Mouse (Mus musculus) testis, postnatal 14 days (tissue): ENCODE measurements around the gene Osbpl8.

Experiments
- DNase-seq: peaks from one replicate; pipeline ENCODE4 v3.0.0; 2021; ENCODE audit warnings: low spot score

The Osbpl8 gene

DNA sequence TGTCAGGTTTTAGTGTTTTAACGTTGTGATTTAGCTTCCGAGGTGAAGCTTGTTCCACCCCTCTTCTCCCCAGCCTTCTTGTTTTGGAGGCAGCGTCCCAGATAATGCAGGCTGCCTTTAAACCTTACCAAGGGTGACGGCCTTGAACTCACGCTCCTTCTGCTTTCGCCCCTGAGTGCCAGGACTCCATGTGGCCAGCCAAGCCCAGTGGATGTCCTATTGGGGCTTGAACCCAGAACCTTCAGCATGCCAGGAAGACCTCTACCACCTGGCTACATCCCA lies 70.7 kb downstream of the Osbpl8 start:
- DNase-seq = no peak

DNA sequence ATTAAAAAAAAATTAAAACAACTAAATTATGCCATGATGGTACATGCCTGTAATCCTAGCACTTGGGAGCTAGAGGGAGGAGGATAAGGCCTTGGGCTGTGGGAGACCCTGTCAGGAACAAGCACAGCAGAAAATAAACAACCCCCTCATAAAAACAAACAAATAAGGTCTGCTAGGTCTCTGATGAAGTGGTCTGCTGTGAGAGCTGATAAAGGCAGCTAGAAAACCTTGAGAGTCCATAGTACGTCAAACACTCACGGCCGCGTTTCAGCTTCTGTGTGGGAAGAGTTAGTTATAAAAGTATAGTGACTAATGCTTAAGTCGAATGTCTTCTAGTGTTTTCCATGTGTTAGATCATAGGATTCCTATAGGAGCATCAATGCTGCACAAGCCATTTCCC lies 72.9 kb downstream of the Osbpl8 start:
- DNase-seq = no peak

GRCm38 (mm10) chr10:111242677-111243076 lies 78.1 kb downstream of the Osbpl8 start:
- no peak for DNase-seq

DNA sequence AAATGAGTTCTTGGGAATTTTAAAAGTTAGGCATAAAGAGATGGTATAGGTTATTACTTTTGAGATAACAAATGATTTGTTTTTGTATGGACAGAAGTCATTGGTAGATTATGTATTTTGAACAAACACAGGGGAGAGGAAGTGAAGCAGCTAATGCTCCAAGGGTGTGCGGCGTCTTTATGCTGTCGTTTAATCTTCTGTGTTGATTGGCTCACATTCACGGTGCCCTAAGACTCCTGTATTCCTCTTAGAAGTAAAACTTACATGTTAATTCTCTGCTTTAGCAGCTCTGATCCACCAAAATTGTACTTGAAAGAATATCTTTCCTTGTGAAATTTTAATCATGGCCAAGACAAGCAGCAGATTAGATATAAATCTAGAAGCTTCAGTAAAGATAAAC lies 83.1 kb downstream of the Osbpl8 start:
- DNase-seq = no peak

- no peak for DNase-seq
These were observed 83.6 kb downstream of the Osbpl8 start for GRCm38 (mm10) chr10:111248177-111248576.

- DNase-seq = no peak
These were observed 85.6 kb downstream of the Osbpl8 start for GRCm38 (mm10) chr10:111250192-111250591.

GRCm38 (mm10) chr10:111251666-111252065 lies 87.1 kb downstream of the Osbpl8 start:
- DNase-seq = no peak

DNA sequence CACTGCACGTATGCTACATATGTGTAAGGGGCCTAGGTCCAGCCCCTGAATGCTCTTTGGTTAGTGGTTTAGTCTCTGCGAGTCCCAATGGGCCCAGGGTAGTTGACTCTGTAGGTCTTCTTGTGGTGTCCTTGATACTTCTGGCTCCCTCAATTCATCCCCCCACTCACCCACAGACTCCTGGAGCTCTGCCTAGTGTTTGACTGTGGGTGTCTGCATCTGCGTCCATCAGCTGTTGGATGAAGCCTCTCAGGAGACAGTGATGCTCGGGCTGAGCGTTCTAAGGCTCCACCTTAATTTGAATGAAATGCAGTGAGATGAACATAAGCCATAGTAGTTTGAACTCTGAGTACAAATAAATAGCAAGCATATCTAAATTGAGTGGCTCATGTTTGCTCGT lies 90.7 kb downstream of the Osbpl8 start:
- DNase-seq = no peak

DNA sequence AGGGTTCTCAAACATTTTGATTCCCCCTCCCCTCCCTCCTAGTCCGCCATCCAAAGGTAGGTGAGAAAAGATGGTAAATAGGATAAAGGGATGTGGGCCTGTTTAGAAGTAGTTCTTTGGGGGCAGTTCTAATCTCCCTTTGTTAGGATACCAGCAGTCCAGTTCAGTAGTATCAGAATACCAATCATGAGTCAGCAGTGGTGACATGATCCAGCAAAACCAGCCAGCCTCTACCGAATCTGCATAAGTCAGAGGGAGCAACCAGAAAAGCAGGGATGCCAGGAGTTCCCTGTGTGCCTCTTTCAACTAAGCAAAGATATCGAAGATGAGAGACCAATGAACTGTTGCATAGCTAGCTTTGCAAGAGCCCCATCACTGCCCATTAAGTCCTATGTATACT lies 91.6 kb downstream of the Osbpl8 start:
- no peak for DNase-seq

DNA sequence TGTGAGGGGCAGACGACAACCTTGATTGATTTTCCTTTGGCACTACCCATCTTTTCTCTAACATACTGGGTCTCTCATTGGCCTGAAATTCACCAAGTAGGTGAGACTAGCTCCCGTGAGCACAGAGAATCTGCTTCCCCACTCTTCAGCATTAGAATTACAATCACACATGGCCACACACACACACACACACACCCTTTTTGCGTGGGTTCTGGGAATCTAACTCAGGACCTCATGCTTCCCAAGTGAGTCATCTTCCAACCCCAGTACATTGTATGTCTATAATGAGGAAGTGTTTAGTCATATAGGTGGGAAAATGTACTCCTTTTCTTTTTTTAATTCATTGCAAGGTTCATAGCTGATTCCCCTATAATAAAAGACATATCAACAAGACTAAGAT lies 92.8 kb downstream of the Osbpl8 start:
- no peak for DNase-seq

GRCm38 (mm10) chr10:111258256-111258655 lies 93.7 kb downstream of the Osbpl8 start:
- DNase-seq = no peak

- DNase-seq = no peak
These were observed 107.1 kb downstream of the Osbpl8 start for GRCm38 (mm10) chr10:111271687-111272086.

- no peak for DNase-seq
These were observed 108.4 kb downstream of the Osbpl8 start for GRCm38 (mm10) chr10:111272905-111273304.

GRCm38 (mm10) chr10:111273463-111274088 lies 109.0 kb downstream of the Osbpl8 start:
- DNase-seq = no peak

- DNase-seq = no peak
These were observed 111.3 kb downstream of the Osbpl8 start for GRCm38 (mm10) chr10:111275822-111276221.

DNA sequence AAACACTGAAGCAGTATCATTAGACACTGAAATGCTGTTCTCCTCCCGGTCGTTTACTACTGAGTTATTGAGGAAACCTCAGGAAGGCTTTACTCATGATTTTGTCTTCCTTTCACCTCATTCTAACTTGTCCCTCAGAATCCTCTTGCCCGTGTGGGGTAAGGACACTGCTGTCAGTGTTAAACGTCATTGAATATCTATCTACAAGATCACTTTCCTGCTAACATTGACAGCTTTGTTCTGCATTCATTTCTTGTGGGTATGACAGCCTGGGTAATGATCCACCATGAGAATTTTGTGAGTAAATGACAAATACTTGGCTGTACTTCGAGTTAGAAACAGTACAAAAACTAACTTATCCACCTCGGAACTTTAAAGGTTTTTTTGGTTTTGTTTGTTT lies 133.1 kb downstream of the Osbpl8 start:
- no peak for DNase-seq

GRCm38 (mm10) chr10:111298140-111299098 lies 133.9 kb downstream of the Osbpl8 start, which contains the start of gene Bbs10:
Gene Bbs10, plus strand, starts transcription at chr10:111298679.
- DNase-seq = peak; percentile 92

GRCm38 (mm10) chr10:111299591-111299990 lies 135.0 kb downstream of the Osbpl8 start:
- no peak for DNase-seq

DNA sequence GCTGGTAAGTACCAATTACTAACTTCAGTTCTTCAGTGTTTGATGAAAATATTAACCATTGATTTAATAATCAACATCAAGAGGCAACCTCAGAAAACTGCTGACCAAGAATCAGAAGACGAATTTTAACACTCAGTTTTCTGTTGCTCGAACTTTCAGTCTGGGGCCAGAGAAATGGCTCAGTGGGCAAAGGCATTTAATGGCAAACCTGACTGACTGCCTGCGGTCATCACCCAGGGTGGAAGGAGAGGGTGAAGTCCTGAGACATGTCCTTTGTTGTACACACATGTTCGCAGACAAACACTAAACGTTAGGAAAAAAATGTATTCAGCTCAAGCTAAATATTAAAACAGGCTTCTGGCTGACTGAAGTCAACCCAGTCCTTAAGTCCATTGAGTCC lies 136.5 kb downstream of the Osbpl8 start:
- no peak for DNase-seq

DNA sequence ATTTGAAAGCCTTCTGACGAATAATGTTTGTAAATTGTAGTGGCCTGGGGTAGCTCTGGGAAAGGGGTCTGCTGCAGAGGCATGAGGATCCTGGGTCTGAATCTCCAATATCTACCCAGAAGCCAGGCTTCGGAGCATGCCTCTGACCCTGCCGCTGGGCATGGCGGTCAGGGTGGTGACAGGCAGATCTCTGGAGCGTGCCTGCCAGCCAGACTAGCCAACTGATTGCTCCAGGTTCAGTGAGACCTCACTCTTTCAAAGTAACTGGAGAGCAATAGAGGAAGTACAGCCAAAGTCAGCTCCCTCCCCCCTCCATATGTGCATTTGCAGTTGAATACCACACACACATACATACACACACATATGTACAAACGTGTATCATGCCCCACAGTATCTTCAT lies 137.9 kb downstream of the Osbpl8 start:
- no peak for DNase-seq

DNA sequence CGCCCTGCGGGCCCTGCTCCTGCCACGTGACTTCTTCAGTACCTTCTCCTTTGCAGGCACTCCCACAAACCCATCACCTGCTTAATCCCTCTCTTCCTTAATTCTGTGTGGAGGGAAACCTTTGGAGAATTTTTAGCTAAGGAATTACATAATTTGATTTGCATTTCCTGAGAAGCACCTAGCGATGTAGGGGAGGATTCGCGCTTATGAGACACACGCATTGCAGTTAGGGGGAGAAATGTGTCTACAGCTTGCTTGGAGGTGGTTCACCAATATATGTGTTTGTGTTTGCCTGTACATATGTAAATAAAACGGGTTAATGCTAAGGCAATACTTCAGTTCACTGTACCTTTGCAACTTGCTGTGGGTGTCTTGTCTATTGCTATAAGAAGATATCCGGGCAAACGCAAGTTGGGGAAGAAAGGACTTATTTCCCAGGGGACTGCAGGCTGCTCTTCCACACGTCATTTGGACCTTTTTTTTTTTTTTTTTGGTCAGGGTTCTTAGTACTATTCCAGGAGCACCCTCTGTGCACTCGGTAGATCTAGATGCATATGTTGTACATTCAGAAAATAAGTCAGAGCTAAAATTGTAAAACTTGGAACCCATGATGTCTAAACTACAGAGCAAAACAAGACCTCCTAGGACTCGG lies 144.4 kb downstream of the Osbpl8 start:
- DNase-seq = no peak

GRCm38 (mm10) chr10:111313282-111313681 lies 148.7 kb downstream of the Osbpl8 start:
- DNase-seq = no peak
